Comparison of ENCODE assay signal across 8 mouse cellular contexts in genomic region chr1:36252791-36253190, GRCm38 (mm10). TPM values are rescaled to one million over a fixed set of nuclear protein-coding genes. Genes with fewer than 3 reads are reported as not detected.
A peak's percentile ranks its signal among the peaks of the same experiment; 100 is the strongest.
DNase-seq lines count a peak whose midpoint lies in the region; ATAC-seq and TF ChIP-seq lines count a peak whose summit lies in the region.

No protein-coding gene starts in this region.

- H3K27ac ChIP-seq in heart, adult 2 months, result no peak overlapping the region
- no peak overlapping the region for H3K27ac ChIP-seq in heart, embryonic 12.5 days (ENCODE audit: poor library complexity, severe bottlenecking)

- intact Hi-C loops in heart, adult 2 months (cut with DNase I), result loop anchor here (2.0 kb wide), 1 partner anchor 28 kb away; no protein-coding TSS in a partner anchor

- no peaks in the 10 kb centered on the region for H3K36me3 ChIP-seq in heart, adult 2 months (ENCODE audit: control insufficient read depth, insufficient read depth, low read length)
- H3K36me3 ChIP-seq in heart, embryonic 12.5 days, result no peaks in the 10 kb centered on the region

- TF ChIP-seq CTCF in heart, adult 2 months (IDR thresholded peaks at IDR 0.05), result peak; percentile 99; the same call in 1 of the 2 replicates

- H3K4me2 ChIP-seq in heart, embryonic 12.5 days, result no peak overlapping the region

- H3K27me3 ChIP-seq in heart, adult 2 months (ENCODE audit: control insufficient read depth, insufficient read depth, low read length), result no peaks in the 10 kb centered on the region
- H3K27me3 ChIP-seq in heart, embryonic 12.5 days (replicated peaks), result peaks cover 9% of the 10 kb centered on the region; the same call in 1 of the 2 replicates

- H3K9me3 ChIP-seq in heart, embryonic 12.5 days (replicated peaks), result peaks cover 7% of the 10 kb centered on the region

- H3K4me3 ChIP-seq in heart, adult 2 months, result no peak overlapping the region
- H3K4me3 ChIP-seq in heart, embryonic 12.5 days, result no peak overlapping the region

- WGBS in heart, adult 2 months, result 2% methylated on average over 6 of the region's 6 CpGs
- WGBS in heart, embryonic 12.5 days, result 8% methylated on average over 6 of the region's 6 CpGs

- no peak for TF ChIP-seq EP300 in heart, adult 2 months (IDR thresholded peaks at IDR 0.05; ENCODE audit: insufficient read depth, low read depth, low read length)

- H3K79me2 ChIP-seq in heart, adult 2 months (replicated peaks; ENCODE audit: control insufficient read depth, insufficient read depth, low read length), result no peaks in the 10 kb centered on the region

- H3K4me1 ChIP-seq in heart, adult 2 months (ENCODE audit: control insufficient read depth, insufficient read depth, low read length), result peaks cover 6% of the 10 kb centered on the region
- peaks cover 12% of the 10 kb centered on the region; the same call in 1 of the 2 replicates for H3K4me1 ChIP-seq in heart, embryonic 12.5 days (replicated peaks)

- TF ChIP-seq POLR2A in heart, adult 2 months (IDR thresholded peaks at IDR 0.05; ENCODE audit: insufficient read depth, low read depth, low read length), result no peak

- ATAC-seq in heart, embryonic 12.5 days (ENCODE audit: insufficient number of reproducible peaks, low FRiP score), result no peak

- peak; percentile 58 to 71 for DNase-seq in heart, adult 2 months
- peak; percentile 81 to 82 for DNase-seq in cerebellum, adult 18-20 months
- peak; percentile 78 for DNase-seq in forelimb bud, embryonic 11.5 days (ENCODE audit: low read depth, low spot score)
- peak; percentile 75 for DNase-seq in hindlimb bud, embryonic 11.5 days (ENCODE audit: extremely low spot score, low read depth, low spot score)
- peak; percentile 53 for DNase-seq in left cerebral cortex, adult 11 months (ENCODE audit: low spot score)
- DNase-seq in lung, postnatal 4 days, result peak; percentile 57 to 82
- DNase-seq in skeletal muscle tissue, adult 2 months (ENCODE audit: low read depth, low spot score), result peak; percentile 76

- no peak overlapping the region for H3K9ac ChIP-seq in heart, adult 2 months (ENCODE audit: low read depth, low read length)
- H3K9ac ChIP-seq in heart, embryonic 12.5 days, result no peak overlapping the region

RNA-seq across cellular contexts. Expression of gene Uggt1, which starts 8.3 kb away (rescaled TPM):
- total RNA-seq in heart, adult 2 months (2021), result 10 to 100 TPM; 28.4 to 29.8 TPM
- 7.3 and 17.5 TPM in 2 replicates for polyA plus RNA-seq in heart, adult 2 months (2012; rRNA removed)
- 46.0 and 53.3 TPM in 2 replicates for polyA plus RNA-seq in heart, embryonic 12.5 days (2016; fragmentation: Nextera tagmentation; extraction: Ambion mirVana)

RNA-seq across cellular contexts. Expression of gene Neurl3, which starts 21.7 kb away (rescaled TPM):
- 1 to 10 TPM; 2.2 to 3.0 TPM for total RNA-seq in heart, adult 2 months (2021)
- 5.8 and 6.1 TPM in 2 replicates for polyA plus RNA-seq in heart, adult 2 months (2012; rRNA removed)
- 2.4 and 2.6 TPM in 2 replicates for polyA plus RNA-seq in heart, embryonic 12.5 days (2016; fragmentation: Nextera tagmentation; extraction: Ambion mirVana)

RNA-seq across cellular contexts. Expression of gene Arid5a, which starts 54.7 kb away (rescaled TPM):
- total RNA-seq in heart, adult 2 months (2021), result 10 to 100 TPM; 10.2 to 12.4 TPM
- 4.7 and 4.9 TPM in 2 replicates for polyA plus RNA-seq in heart, adult 2 months (2012; rRNA removed)
- polyA plus RNA-seq in heart, embryonic 12.5 days (2016; fragmentation: Nextera tagmentation; extraction: Ambion mirVana), result 15.1 and 15.3 TPM in 2 replicates
